Mouse (Mus musculus): ENCODE data around the gene Mast4.
"Not testable (repeated sequence)": the region's sequence is repeated elsewhere in the genome, so short reads cannot be mapped to it uniquely, and the experiment has no call there.

Mast4 gene

GRCm38 (mm10) chr13:102773169-102773568 lies 561.1 kb downstream of the Mast4 start:
- DNase-seq = no peak

DNA sequence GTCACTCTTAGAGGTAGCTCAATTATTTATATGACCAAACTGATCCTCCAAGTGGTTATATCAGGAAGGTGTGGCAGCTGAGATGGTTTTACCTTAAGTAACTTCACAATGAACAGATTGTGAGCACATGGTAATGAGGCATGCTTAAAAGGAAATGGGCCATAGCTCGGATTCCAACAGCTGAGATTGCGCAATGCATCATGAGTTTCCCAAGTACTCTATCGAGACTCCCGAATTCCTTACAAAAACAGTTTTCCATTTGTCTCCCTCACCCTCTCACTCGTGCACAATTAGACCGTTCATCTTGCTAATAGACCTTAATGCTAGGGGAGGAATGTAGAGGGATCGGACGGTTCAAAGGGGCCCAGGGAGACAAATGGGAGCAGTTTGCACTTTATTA lies 564.1 kb downstream of the Mast4 start:
- no peak for DNase-seq

DNA sequence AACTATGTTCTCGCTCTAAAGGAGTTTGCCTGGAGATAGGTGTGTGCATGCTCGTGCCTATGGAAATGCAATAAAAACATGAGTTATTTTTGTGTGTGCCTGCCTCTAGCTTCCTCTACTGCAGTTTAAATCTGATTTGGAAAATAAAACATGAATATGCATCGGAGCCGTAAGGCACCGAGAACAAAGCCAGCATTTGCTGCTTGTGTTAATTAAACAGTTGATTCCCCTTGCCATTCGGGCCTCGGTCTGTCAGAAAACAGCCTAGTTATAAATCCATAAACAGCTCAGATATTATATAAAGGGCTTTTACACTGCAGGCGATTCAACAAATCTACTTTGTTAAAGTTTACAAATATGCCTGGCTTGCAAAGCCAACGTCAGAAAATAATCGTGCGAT lies 565.8 kb downstream of the Mast4 start:
- DNase-seq = no peak

DNA sequence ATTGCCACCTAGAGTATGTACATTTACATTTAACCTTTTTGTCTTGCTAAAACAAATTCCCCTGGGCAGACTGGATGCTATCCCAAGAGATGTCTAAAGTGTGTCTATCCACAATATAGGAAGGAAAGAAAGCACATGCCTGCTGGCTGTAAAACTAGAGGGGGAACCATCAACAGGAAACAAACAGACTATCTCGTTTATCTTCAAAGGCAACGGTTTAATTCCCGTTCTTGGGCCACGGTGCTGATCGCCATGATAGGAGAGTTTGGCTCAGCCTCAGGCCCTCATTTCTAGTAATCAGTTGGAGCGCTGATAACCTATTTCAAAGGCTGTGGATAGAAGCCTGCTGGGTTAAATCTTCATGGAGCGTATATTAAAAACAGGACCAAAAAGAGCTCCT lies 567.2 kb downstream of the Mast4 start:
- no peak for DNase-seq

DNA sequence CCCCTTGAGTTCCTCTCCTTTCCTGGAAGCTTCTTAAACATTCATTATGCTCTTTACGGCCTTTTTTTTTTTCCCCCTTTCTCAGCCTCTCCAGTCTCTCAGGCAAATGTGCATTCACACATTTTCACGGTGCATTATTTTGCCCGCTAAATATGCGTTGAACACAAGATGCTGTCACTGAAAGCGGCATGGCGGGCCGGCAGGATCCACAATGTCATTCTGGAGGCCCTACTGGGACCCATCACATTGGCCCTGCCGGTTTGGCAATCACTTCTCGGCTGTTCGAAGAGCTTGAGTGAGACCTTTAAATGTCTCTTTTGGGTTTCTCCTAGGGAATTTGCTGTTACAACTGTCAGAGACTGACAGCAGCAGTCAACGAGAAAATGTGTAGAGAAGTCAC lies 569.1 kb downstream of the Mast4 start:
- DNase-seq = no peak

DNA sequence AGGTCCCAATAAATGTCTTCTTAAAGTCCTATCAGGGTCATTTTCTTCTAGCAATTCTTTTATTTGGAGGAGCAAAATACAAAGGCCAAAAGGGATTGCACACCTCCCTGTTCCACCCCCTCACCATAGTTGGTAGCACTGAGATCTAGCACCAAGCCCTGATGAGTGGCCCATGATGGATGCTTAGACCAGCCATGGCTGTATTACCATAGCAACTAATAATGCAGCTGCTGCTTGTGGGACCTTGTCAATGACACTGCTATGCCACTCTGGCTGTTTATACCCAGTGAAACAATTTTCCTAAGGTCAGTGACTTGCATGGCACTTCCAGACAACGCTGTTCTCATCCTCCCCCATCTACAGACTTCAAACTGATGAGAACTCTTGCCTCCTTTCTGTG lies 570.1 kb downstream of the Mast4 start:
- DNase-seq = no peak

DNA sequence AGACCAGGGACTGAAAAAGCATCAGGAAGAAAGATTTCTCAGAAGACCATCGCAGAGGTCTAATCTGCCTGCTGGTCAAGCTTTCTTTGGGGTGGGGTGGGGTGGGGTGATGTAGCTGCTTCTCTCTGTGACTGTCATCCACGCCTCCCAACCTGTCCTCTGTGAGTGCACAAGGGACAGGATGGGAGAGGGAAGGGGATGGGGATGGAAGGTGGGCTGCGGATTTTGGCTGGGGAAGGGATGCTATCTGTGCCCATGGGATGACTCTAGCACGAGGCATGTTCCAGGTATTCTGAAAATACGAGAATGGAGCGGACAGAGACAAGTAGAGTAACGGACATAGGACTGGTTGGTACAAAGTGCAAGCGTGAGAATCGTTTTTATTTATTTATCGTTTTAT lies 572.1 kb downstream of the Mast4 start:
- no peak for DNase-seq

DNA sequence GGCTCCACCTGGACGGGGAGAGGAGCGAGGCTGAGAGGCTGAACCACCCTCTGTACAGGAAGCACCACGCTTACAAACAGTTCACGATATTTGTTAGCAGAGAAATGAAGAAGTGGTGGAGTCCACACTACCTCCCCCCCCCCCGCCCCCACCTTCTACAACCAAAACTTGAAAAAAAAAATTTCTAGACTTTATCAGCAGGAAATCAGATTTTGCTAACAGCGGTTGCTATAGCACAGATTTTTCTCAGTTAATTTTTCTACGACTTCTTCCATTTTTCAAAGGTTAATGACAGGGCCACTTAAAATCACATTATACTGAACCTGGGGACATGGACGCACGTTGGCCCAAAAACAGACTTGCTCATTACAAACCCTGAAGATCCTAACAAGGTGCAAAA lies 572.9 kb downstream of the Mast4 start:
- DNase-seq = no peak

- no peak for DNase-seq
These were observed 576.3 kb downstream of the Mast4 start for GRCm38 (mm10) chr13:102758021-102758420.

- no peak for DNase-seq
These were observed 578.2 kb downstream of the Mast4 start for GRCm38 (mm10) chr13:102756071-102756470.

DNA sequence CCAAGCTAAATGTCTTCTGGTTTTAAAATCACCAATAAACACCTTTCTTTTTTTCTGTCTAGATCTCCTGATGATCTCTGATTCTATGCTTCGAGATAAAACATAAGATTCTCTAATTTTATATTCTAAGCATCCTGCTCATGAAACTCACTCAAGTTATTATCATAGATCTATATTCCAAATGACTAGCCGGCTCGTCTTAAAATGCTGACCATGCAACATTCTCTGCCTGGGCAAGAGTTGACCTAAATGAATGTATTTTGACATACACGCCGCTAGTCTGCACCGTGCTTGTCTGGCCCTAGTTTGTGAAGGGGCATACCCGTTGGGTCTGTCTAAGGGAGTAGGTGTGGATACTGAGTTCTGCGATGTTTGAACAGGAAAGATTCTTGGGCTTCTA lies 579.2 kb downstream of the Mast4 start:
- no peak for DNase-seq

DNA sequence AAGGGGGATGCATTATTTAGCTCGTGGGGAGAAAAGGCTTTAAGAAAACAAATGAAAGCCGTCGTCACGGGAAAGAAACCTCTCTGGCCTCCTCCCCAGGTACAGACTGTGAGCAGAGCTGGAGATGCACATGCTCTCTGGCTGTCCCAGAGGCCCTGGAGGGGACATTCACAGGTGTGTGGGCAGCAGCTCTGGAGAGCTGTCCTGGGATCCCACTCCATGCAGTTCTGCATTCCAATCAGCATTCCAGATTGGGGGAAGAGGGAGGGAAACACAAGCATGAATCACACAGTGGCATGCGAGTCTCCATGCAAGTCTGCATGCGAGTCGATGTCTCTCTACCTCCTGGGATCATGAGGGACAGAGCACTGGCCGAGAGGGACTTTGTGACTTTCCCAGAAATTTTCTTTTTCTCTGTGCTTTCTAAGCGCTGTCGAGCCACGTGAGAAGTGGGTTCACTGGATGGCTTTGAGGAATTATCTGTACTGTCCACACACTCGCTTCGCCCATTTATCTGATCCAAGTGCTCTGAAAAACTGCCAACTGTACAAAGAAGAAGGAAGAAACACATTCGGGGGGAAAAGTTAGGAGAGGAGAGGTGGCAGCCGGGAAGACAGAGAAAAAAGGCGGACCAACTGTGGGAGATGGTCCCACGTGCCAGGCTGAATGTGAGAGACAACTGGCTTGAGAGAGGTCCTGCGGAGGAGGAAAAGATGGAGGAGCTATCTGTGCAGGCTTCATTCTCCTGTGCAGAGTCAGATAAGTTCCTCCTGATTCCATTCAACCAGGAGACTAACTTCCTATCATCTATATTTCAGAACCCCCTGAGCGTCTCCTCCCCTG lies 580.4 kb downstream of the Mast4 start:
- DNase-seq = no peak

GRCm38 (mm10) chr13:102749891-102750290 lies 584.4 kb downstream of the Mast4 start:
- no peak for DNase-seq

- no peak for DNase-seq
These were observed 585.1 kb downstream of the Mast4 start for GRCm38 (mm10) chr13:102749194-102749593.

DNA sequence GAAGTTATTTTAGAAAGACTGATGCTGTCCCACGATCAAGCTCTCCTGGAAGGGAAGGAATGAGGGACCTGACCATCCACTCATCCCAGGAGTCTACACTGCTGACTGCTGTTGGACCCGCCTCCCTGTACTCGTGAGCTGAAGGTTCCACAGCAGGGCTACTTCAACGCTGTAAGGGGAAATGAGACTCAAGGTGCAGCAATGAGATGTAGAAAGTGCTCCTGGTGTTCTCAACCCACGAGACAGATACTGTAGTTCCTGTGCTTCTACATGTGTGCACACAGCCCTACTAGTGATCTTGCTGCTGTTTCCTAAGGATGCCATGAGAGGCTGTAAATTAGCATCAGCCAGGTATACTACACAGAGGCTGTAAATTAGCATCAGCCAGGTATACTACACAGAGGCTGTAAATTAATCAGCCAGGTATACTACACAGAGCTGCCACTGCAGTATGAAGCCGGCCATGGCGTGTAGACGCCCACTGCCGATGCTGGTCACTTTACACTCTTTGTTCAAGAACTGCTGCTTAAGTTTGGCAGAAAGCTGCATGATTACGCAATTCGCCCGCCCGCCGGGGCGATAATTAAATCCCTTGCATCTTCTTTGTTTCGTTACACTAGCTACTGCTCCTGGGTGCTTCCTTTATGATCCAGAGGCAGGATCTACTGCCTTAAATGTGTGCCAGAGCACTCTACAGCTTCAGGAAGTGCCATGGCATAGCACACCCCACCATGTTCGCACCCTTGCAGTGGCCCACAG lies 587.3 kb downstream of the Mast4 start:
- DNase-seq = no peak

DNA sequence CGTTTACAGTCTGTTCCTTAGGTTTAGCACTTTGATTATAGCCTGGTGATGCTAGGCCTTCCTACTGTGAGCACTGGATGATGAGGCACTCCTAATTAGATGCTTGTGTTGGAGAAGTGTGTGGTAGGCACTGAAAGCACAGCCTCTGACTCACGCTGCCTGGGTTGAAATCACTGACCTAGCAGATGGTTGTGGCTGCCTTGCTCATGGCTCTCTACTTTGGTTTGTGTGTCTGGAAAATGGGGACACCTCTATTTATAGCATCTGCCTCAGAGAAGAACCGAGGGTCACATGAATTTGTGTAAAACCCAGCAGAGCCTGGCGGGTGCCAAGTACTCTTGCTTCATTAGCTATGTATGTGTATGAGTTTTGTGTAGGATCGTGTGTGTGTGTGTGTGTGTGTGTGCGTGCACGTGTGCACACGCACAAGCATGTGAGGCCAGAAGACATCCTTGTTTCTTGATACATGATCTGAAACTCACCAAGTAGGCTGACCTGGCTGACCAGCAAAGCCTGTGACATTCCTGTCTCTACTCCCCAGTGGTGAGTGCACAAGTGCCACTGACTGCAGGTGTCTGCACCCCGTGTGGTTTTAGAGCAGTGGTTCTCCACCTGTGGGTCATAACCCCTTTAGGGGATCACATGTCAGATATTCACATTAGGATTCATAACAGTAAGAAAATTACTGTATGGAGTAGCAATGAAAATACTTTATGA lies 588.5 kb downstream of the Mast4 start:
- DNase-seq = no peak

DNA sequence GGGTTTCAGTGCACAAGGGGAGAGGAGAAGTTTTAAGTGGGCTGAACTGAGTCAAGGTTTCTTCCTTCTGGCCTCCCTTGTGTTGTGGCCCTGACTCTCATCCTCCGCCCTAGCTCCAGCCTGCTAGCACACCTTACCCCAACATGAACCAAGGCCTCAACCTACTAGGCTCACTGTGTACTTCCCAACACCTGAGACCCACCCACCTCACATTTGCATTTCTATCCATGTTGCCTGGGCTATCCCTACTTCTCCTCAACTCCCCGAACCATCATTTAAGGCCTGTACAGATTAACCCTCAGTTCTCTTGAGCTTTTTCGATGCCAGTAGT lies 589.1 kb downstream of the Mast4 start:
- no peak for DNase-seq

DNA sequence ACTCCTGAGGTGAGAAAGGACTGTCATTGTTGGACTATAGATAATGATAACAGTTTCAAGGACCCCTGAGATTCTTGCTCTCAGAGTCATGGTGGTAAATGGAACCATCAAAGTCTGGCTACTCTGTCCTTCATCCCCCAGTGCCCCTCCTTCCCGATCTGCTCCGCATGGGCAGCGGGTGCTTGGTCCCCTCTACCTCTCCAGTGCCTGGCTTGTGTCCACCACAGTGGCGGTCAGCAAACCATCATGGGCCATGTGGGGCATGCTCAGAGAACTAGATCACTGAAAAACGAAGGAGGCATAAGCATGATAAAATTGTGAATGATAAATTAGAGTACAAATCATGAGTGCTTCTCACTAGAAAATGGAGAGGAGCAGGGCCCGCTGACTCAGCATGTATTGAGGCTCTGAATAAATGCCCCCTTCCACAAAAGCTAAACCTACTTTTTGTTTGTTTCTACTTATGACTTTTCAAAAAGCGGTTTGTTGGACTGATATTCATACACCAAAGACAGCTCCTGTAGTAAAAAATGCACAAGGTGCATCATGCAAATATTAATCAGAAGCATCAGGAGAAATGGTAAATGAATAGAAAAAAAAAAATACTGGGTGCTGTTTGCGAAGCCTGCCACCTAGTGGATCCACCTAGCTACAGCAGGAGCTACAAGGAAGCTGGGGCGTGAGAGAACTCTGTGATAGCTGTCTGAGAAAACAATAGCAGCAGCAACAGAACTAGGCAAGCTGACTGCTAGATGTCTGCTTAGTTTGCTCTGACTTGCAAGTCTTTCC lies 589.6 kb downstream of the Mast4 start:
- DNase-seq = peak; percentile 16

DNA sequence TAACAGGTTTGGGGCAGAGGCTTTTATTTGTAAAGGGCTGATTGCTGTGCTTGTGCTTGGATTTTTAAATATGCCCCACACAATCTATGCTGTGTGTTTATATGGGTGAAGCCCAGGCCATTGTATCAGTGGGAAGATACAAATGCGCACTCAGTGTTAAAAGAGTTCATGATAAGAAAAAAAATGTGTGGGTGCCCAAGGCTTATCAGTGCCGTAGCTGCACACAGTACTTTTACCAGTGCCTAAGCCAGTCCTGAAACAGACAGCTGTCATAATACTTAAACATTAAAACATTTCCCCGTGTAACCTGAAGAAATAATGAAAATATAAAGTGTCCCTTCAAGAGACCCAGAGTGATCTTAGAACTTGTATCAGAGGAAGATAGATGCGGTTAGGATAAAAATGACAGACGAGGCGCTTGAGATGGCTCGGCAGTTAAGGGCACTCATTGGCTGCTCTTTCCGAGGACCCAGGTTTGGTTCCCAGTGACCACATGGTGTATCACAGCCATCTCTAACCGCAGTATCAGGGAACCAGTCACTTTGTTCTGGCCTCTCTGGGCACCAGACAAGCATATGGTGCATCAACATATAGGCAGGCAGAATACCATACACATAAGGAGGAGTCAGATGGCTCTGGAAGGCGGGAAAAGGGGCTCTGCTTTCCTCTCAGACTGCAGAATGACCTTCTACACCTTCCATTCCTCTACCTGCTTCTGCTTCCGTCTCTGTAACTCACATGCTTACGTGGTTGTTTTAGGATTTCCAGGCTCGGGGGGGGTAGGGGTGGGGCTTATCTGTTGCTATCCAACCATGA lies 594.4 kb downstream of the Mast4 start:
- no peak for DNase-seq

GRCm38 (mm10) chr13:102737811-102738210 lies 596.5 kb downstream of the Mast4 start:
- no peak for DNase-seq

- no peak for DNase-seq
These were observed 601.2 kb downstream of the Mast4 start for GRCm38 (mm10) chr13:102733063-102733462.

- not testable (repeated sequence) for DNase-seq
These were observed 605.3 kb downstream of the Mast4 start for GRCm38 (mm10) chr13:102728951-102729350.
